Mouse (Mus musculus) ES-E14 (cell line): Measurements from ENCODE around the gene Tbxas1.

Experiments
- CHD2 ChIP-seq: IDR thresholded peaks from 2 replicates; pipeline ENCODE4 v1.6.1; 2014; ENCODE audit warnings: mild to moderate bottlenecking, low read depth, low read length, inconsistent platforms
- HCFC1 ChIP-seq: IDR thresholded peaks from 2 replicates; pipeline ENCODE4 v1.6.1; 2012; ENCODE audit warnings: low read length, inconsistent platforms, borderline replicate concordance; ENCODE audit not compliant: insufficient read depth
- MAFK ChIP-seq: IDR thresholded peaks from 2 replicates; pipeline ENCODE4 v1.6.1; 2014; ENCODE audit warnings: mild to moderate bottlenecking, low read depth, low read length, inconsistent platforms; ENCODE audit not compliant: insufficient read depth
- ZNF384 ChIP-seq: IDR thresholded peaks from 2 replicates; pipeline ENCODE4 v1.6.1; 2012; ENCODE audit warnings: low read depth, low read length, inconsistent platforms

DNA sequence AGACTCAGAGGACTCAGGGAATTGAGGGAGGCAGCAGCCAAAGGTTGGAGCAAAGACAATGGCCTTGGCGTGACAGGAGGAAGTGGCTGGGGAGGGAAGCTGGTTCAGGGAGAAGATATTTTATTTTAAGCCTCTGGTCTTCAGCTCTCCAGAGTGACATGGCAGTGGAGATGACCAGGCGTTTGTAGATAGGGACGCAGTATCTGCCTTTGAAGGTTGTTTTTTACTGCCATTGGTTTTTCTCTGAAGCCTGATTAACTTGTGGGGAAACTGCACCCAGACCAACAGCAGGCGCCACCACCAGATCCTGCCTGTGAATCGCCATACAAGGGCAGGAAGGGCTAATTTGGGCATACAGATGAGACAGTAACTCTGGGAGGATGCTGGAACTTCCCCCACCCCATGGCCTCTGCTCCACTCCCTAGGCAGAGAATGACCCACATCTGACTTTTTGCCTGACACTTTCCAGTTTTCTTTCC, 74.5 kb downstream of the Tbxas1 start:
- no peak for TF ChIP-seq HCFC1
- no peak for TF ChIP-seq ZNF384
- no peak for TF ChIP-seq MAFK
- no peak for TF ChIP-seq CHD2
